Mouse (Mus musculus): ENCODE measurements around the gene Wbp11.
A peak's percentile ranks its signal among the peaks of the same experiment; 100 is the strongest.
"Not testable (repeated sequence)": the region's sequence is repeated elsewhere in the genome, so short reads cannot be mapped to it uniquely, and the experiment has no call there.

Gene Wbp11

DNA sequence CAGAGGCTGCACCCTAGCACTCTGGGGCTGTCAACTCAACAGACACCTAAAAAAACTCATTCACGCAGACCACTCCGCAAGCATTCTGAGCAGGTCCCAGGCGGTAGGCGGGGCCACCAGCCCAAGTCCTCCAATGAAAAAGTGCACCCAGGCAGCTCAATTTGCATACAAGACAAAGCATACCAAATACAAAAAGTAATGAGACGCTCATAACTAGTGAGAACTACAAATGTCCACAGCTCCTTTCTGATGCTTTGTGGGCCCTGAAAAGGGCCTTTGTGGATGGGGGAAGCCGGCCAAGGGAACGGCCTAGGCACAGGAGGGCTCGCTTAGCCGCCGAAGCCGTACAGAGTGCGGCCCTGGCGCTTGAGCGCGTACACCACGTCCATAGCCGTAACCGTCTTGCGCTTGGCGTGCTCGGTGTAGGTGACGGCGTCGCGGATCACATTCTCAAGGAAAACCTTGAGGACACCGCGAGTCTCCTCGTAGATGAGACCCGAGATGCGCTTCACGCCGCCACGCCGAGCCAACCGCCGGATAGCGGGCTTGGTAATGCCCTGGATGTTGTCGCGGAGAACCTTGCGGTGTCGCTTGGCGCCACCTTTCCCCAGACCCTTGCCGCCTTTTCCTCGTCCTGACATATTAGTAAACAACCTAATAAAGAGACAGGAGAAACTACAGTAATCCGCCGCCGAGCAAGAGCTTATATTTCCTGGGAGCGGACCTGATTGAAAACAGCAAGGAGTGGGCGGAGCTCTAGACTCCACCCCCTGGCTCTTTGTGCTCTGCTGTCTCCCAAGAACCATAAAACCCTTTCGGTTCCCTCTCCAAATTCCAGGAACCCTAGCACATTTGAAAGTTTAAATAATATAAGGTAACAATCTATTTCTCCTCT is 24.0 kb downstream of the Wbp11 start, which contains the start of gene Hist4h4:
TSS of gene Hist4h4 (minus strand) at position 677 of the 895 bp plus-strand sequence.
- peak; percentile 100 for DNase-seq (ENCODE audit: low read depth)

DNA sequence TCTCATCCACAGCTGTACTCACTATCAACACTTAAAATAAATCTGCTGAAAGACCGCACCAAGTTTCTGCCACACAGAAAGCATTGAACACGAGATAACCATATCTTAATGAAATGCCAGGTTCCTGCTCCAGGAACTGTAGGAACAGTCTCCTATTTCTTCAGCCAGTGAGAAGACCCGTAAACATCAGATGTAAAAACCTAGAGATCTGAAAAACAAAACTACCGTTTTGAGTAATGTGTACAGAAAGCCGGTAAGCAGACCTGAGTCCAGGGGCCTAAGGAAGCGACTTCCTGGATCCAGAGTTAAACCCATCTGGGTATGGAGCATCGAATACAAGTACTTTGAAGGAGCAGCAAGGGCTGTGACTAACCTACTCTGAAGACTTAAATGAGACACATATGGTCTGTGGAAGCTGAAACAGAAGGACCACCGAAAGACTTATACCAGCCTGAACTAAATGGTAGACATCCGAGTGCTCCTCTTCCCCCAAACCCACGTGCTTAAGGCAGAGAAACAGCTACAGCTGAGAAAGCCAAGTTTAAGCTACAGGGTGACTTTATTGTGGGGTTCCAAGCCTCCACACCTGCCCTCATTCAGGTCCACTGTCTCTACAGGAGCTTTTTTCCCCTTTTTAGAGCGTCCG is 24.8 kb downstream of the Wbp11 start:
- no peak for DNase-seq (ENCODE audit: low read depth)

DNA sequence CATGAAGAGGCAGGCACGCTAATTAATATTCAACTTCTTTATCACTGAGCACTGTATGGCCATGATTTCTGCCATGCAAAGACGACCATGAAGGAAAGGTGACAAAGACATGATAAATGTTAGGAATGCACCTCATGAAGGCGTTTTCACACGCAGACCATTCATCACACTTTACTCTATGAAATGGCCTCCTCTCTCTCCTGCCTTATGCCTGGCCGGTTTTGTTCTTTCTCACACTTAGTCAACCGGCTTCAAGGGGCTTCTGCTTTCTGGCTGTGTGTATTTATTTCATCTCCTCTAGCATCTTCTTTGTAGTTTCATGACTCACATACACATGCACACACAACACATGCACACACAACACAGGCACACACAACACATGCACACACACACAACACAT is 26.8 kb downstream of the Wbp11 start:
- no peak for DNase-seq (ENCODE audit: low read depth)

DNA sequence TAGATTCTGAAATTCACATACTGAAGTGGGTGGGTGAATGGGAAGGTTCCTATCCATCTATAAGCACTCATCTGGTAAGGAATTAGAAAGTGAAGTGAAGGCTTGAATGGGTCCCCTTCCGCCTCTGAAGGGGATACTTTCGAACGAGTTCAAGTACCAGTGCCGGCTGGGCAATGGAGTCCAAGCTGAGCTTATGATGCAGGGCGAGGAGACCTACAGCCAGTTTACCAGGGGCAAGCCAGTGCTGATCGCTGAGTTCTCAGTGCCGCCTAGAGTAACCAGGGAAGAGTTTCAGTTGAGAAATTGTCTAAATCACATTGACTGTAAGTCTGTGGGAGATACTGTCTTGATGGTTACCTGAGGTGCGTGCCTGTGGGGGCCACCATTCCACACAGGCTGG is 27.3 kb downstream of the Wbp11 start:
- no peak for DNase-seq (ENCODE audit: low read depth)

DNA sequence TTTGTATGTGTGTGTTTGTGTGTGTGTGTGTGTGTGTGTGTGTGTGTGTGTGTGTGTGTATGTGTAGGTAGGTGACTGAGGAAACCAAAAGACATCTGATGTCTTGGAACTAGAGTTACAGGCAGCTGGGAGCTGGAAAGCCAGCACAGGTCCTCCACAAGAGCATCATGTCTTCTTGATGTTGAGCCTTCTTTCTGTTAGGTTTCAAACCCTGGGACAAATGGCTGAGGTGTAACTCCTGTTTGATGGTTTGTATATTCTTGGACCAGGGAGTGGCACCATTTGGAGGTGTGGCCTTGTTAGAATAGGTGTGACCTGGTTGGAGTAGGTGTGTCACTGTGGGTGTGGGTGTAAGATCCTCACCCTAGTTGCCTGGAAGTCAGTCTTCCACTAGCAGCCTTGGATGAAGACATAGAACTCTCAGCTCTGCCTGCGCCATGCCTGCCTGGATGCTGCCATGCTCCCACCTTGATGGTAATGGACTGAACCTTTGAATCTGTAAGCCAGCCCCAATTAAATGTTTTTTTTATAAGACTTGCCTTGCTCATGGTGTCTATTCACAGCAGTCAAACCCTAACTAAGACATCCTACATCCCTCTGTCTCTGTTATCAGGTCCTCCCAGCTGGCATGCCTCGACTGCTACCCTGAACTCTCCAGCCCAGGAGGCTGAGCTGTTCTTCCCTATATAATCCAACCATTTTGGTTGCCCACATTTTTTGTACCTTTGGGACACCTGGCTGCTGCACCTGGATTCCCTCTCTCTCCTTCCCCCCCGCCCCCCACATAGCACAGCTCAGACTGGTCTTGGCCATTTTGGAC is 29.9 kb downstream of the Wbp11 start:
- DNase-seq (ENCODE audit: low read depth): not testable (repeated sequence)

DNA sequence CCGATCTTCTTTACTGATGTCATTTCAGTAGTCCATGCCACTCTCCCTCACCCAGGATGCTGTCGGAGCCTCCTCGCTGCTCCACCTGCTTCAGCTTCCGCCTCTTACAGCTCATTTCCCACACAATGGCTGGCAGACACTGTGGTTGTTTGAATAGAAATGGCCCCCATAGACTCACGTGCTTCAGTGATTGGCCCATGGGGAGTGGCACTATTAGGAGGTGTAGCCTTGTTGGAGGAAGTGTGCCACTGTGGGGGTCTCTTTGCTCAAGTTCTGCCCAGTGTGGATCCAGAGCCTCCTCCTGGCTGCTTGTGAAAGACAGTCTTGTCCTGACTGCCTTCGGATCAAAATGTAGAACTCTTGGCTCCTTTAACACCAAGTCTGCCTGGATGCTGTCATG is 32.2 kb downstream of the Wbp11 start:
- DNase-seq (ENCODE audit: low read depth): no peak

DNA sequence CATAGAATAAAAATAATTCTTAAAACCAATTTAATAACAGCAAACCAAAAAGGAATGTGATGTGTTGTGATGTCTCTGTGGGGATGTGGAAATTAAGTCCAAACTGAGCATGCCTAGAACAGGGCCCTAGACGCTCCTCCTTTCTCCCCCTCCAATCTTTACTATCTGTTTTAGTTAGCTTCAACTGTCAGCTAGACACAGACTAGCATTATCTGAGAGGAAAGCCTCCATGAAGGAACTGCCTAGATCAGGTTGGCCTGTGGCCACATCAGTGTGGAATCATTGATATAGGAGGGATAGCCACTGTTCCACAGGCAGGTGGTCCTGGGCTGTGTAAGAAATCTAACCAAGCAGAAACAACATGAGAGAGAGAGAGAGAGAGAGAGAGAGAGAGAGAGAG is 32.9 kb downstream of the Wbp11 start:
- DNase-seq (ENCODE audit: low read depth): no peak

- DNase-seq (ENCODE audit: low read depth): no peak
Measured at GRCm38 (mm10) chr6:136793831-136794525, 34.1 kb downstream of the Wbp11 start.

DNA sequence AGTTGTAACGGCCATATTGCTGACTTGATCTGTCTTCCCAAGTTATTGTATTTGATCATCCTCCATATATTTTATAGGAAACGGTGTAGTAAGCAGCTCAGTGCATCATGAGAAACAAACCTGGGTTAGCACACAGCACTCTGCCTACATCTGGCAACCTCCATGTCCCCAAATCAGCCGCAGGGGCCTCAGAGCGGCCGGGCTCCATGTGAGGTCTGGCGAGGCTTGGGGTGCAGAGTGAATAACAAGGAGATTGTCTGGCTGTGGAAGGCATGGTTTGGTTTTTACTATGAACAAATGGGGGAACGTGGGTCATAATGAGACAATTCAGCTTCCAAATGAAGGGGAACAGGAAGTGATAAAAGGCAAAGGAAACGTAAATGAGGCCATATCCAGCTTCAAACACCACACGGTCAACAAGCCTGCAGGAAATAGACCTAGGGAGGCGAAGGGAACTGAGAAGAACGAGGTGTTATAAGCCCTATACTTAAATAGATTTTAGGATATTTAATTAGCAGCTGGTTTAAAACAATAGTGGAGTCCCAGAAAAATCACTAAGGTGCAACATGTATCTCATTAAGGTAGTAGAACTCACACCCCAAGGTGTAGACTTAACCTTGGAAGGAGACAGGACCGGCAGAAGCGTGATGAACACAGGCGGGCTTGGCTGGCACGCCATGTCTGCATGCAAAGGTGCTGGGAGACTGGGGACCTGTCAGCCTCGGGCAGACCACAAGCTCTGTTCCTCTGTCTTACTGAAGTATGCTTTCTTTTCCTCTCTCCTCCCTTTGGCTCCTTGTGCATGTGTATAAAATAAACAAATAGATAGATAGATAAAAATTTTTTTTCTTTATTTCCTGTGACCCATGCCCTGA is 34.9 kb downstream of the Wbp11 start:
- DNase-seq (ENCODE audit: low read depth): no peak

DNA sequence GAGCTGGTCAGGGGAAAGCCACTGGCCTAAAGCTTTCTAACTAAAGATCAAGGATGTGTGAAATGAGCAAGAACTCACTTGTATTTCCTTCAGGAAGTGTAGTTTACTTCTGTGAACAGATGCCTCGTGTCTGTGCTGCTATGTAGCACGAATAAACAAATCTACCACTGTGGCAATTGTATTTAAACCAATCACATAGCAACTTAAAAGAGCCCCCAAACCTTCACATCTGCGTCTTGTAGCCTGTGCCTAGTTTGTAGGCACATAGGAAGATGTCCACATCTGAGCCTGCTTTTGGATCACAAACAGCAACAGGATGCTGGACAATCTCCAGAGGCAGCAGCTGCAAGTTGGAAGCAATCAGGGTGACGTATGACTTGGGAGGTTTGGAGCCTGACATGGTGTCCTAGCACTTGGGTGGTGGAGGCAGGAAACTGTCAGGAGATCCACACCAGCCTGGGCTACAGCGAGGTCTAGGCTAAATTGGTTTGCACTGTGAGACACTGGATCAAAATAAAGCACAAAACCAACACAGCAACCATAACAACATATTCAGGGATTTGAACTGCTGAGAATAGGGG is 38.6 kb downstream of the Wbp11 start:
- DNase-seq (ENCODE audit: low read depth): no peak

GRCm38 (mm10) chr6:136782761-136783160 is 45.3 kb downstream of the Wbp11 start:
- DNase-seq (ENCODE audit: low read depth): no peak

GRCm38 (mm10) chr6:136782146-136782545 is 45.9 kb downstream of the Wbp11 start:
- DNase-seq (ENCODE audit: low read depth): no peak

GRCm38 (mm10) chr6:136781377-136781986 is 46.6 kb downstream of the Wbp11 start, which contains the start of gene Gucy2c:
TSS of gene Gucy2c (minus strand) at chr6:136781765.
- DNase-seq (ENCODE audit: low read depth): no peak

- DNase-seq (ENCODE audit: low read depth): no peak
Measured at GRCm38 (mm10) chr6:136776392-136776791, 51.6 kb downstream of the Wbp11 start.

DNA sequence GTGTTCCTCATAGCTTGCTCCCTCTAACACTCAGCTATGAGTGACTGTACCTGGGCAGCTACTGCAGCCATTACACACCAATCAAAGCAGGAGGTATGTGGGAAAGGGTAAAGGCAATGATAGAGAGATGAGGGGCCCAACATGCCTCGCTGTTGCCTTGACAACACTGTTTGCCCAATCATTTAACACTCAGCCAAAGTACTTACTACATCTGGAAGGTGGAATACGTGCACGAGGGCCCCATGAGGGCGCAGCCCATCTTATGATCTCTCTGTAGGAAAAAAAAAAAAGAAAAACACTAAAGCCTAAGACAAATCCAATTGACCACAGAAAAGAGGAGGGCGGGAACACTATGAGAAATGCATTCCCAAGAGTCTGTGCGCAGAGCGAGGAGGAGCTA is 58.2 kb downstream of the Wbp11 start:
- DNase-seq (ENCODE audit: low read depth): no peak

DNA sequence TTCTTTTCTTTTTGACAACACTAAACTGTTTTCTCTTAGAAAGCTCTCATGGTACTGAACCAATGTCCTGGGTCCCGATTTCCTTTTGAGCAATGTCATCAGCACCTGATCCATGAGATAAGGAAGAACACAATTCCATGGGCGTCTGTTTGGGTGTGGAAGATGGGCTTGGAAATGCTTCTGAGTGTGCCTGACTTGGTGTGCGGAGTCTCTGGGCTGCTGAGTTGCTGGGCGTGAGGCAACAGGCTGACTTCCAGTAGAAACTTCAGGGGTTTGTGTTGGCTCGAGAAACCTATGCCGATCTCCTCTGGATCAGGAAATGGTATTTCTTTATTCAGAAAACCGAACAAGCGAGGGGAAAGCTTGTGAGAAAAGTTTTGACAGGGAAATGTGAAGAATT is 58.9 kb downstream of the Wbp11 start:
- no peak for DNase-seq (ENCODE audit: low read depth)

DNA sequence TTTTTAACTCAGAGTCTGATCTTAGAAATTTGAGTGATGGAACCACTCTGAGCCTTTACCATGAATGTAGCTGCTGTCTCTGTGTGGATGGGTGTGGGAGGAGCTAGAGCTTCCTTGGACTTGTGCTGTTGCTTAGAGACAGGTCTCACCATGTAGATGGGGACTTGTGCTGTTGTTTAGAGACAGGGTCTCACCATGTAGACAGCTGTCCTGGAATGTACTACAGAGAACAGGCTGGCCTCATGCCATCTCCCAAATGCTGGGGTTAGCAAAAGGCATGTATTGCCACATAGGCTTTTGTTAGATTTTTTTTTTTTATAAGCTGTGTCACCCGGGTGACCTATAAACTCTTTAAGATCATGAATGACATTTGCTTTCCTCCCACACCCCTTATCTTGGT is 64.1 kb downstream of the Wbp11 start:
- DNase-seq (ENCODE audit: low read depth): no peak
